Mouse (Mus musculus) neural tube, embryonic 10.5 days (tissue): Measurements from ENCODE around the gene Coa3.

Experiments
- DNase-seq: peaks from one replicate; pipeline ENCODE4 v3.0.0-alpha.2; 2017; ENCODE audit warnings: low spot score; ENCODE audit errors: extremely low spot score

Coa3 gene

GRCm38 (mm10) chr11:101282896-101283295 lies 4.0 kb upstream of the Coa3 start:
- DNase-seq = no peak

- no peak for DNase-seq
Measured at GRCm38 (mm10) chr11:101280837-101281236, 1.9 kb upstream of the Coa3 start.

- DNase-seq = no peak
Measured at GRCm38 (mm10) chr11:101279193-101279569, 267 bp upstream of the Coa3 start.

GRCm38 (mm10) chr11:101277381-101278222 lies 1.3 kb downstream of the Coa3 start:
- DNase-seq = no peak

DNA sequence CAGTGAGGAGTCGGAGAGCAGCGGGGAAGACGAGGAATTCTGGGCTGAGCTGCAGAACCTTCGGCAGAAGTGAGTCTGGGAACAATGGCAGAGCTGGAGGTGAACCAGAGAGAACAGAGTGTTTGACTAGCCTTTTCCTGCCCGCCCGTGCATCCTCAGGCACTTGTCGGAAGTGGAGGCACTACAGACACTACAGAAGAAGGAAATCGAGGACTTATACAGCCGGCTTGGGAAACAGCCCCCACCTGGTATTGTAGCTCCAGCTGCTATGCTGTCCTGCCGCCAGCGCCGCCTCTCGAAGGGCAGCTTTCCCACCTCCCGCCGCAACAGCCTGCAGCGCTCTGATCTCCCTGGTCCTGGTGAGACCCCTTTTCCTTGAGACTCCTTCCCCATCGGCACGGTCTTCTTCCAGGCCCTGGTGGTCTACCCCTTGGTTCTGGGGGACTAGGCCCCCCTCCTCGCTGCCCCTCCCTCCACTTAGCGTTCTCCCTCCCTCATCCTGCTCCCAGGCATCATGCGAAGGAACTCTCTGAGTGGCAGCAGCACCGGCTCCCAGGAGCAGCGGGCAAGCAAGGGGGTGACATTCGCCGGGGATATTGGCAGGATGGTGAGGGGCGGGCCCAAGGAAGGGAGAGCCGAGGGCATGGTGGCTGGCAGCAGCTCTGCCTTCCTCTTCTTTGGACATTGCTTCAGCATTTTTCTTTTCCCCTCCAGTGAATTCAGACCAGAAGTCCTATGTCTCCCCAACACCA lies 2.4 kb downstream of the Coa3 start:
- DNase-seq = no peak

GRCm38 (mm10) chr11:101275309-101275708 lies 3.6 kb downstream of the Coa3 start:
- DNase-seq = no peak

DNA sequence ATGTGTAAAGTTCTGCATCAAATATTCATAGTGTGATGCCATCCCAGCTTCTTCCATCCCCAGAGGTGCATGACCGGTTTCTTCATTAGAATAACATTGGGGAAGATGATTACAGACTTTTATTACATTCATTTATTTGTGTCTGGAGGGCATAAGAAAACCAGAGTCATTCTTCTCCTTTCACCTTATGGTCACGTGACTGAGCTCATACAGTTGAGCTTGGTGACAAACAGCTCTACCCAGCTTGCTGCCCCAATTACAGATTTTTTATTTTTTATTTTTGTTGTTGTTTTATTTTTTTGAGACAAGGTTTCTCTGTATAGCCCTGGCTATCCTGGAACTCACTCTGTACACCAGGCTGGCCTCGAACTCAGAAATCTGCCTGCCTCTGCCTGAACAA lies 6.5 kb downstream of the Coa3 start:
- no peak for DNase-seq

GRCm38 (mm10) chr11:101269577-101270116 lies 9.3 kb downstream of the Coa3 start:
- no peak for DNase-seq

GRCm38 (mm10) chr11:101265906-101266305 lies 13.0 kb downstream of the Coa3 start:
- DNase-seq = no peak

DNA sequence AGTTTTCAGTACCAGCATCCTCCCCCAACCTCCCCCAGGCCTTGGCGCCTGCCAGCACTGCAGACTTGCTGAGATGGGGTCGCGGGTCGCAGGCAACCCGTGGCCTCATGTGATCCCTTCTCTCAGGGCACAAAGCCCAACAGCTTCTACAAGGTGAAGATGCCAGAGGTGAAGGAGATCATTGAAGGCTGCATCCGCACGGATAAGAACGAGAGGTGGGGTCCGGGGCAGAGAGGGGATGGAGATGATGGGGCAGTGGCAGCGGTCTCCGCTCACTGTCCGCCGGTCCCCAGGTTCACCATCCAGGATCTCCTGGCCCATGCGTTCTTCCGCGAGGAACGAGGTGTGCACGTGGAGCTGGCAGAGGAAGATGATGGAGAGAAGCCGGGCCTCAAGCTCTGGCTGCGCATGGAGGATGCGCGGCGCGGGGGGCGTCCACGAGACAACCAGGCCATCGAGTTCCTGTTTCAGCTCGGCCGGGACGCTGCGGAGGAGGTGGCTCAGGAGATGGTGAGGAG lies 13.9 kb downstream of the Coa3 start:
- DNase-seq = peak; percentile 61

GRCm38 (mm10) chr11:101263989-101264280 lies 15.0 kb downstream of the Coa3 start:
- DNase-seq = no peak

DNA sequence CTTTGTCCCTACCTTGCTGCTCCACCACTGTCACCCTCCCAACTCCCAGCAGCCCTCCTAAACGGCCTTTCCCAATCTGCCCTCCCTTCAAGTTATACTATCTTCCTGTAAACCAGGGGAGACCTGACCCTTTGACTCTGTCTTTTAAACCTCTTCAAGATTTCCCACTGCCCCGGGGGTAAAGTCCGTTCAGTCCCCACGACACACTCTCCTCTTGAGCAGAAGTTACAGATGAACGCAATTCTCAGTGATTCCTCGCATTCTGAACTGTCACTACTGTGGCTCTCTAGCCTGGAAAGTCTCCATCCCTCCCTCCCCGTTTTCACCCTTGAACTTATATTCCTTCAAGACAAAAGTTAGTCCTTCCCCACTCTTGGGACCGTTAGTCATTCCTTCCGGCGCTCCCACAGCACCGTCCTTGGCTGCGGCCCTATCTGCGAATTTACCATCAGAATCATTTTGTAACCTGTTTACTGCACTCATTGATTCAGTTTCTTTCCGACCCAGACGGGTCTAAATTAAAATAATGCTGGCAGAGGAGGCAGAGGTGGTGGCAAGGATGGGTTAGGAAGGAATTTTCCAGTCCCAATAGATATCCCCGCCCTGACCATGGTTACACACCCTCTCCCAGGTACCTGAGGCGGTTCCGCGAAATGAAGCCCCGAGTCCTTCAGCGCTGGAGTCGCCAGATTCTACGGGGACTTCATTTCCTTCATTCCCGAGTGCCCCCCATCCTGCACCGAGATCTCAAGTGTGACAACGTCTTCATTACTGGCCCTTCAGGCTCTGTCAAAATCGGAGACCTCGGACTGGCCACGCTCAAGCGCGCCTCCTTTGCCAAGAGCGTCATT lies 15.6 kb downstream of the Coa3 start:
- no peak for DNase-seq

- no peak for DNase-seq
Measured at GRCm38 (mm10) chr11:101262272-101262967, 16.5 kb downstream of the Coa3 start.

DNA sequence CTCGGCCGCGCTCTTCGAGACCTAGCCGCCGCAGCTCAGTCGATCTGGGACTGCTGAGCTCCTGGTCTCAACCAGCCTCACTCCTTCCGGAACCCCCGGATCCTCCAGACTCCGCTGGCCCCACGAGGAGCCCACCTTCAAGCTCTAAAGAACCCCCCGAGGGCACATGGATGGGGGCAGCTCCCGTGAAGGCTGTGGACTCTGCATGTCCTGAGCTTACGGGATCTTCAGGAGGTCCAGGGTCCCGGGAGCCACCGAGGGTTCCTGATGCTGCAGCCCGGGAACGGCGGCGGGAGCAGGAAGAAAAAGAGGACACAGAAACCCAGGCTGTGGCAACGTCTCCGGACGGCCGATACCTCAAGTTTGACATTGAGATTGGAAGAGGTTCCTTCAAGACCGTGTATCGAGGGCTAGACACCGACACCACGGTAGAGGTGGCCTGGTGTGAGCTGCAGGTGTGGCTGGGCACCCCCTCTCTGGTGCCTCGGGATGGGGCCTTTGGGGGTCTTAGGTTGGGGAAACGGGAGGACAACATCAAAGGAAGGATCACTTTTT lies 18.0 kb downstream of the Coa3 start:
- DNase-seq = peak; percentile 56

- peak; percentile 82 for DNase-seq
Measured at GRCm38 (mm10) chr11:101259948-101260825, 18.7 kb downstream of the Coa3 start, which contains the start of gene Wnk4. TSS of gene Wnk4 (plus strand) at chr11:101260567.

GRCm38 (mm10) chr11:101259261-101259712 lies 19.6 kb downstream of the Coa3 start:
- no peak for DNase-seq

DNA sequence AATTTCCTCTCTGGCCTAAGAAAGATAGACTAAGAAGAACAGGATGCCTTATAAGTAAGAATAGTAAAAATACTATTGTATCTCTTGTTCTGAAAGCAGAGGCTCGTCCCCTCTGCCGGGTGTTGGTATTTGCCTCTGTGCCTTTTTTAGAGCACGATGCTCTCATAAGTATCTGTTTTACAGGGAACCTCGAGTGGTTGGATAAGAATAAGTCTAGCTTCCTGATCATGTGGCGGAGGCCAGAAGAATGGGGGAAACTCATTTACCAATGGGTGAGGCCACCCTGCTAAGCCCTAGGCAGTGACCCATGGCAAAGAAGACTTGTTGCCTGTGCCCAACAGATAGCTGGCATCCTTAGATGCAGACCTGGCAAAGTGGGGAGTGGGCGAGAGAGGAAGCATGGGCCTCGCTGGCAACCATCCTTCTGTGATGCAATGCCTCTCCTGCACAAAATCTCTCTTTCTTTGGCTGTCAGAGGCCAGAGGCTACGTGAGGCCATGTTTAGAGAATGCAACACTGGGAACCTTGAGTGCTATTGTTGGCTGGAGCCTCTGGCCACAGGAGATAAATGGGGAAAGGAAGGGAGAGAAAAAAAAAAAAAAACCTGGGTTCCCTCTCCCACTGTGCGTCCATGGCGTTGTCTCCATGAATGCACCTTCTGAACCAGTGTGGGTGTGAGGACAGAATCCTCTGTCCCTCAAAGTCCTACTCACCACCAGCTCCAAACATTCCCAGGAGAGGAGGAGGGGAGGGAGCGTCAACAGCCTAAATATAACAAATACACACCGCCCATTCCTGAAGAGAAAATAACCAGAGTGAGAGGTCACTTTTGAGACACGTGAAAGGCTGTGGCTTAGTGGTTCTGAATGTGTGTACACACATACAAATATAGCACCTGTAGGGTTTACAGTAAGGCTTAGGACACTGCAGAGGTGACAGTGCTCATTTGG lies 22.8 kb downstream of the Coa3 start:
- no peak for DNase-seq
